Mouse (Mus musculus): ENCODE data around the gene Icos. TPM values are rescaled to one million over a fixed set of nuclear protein-coding genes. Genes with fewer than 3 reads are reported as not detected.

Gene Icos
- under 1 TPM; 0.08 to 0.34 TPM for total RNA-seq (2021)
- long read RNA-seq, experiment 1 = 0 reads
- long read RNA-seq, experiment 2 = 0 reads

- no peak for DNase-seq (ENCODE audit: low spot score in 2 of 2)
These were observed at the start of gene Icos for GRCm38 (mm10) chr1:60977641-60978040. Gene Icos (plus strand): TSS chr1:60977927.

DNA sequence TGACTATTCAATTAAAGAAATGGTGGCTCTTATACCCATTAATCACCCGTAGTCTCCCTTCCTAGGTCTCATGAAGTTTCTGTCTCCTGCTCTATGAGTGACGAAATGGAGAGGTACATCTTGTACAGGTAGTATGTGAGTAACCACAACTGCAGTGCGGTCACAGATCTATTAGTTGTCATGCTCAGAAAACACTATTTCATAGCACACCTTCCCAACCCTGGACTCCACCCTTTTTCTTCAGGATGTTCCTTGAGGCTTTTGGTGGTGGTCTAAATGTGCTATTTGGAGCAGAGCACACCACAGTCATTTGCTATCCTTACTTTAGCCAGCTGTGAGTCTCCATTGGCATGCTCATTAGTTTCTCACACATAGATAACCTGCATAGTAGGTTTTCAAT, 48.7 kb upstream of the Icos start:
- no peak for DNase-seq (ENCODE audit: low spot score in 2 of 2)

DNA sequence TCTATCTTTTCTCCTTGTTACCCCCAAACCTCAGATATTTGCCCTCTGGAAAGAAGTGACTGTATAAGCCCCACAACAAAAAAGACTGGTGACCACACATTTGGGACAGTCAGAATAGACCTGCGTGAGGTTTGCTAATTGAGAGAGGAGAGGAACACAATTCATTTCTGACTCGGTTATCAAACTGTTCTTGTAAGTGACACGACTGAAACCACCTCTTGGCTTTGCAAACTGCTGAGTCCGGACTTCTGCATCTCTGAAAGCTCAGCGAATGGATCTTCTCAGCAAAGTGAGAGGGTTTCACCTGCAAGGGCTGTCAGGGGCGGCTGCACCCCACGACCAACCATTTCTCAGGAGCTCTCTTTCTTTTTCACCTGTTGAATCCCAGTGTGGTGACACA, 47.3 kb upstream of the Icos start:
- no peak for DNase-seq (ENCODE audit: low spot score in 2 of 2)

DNA sequence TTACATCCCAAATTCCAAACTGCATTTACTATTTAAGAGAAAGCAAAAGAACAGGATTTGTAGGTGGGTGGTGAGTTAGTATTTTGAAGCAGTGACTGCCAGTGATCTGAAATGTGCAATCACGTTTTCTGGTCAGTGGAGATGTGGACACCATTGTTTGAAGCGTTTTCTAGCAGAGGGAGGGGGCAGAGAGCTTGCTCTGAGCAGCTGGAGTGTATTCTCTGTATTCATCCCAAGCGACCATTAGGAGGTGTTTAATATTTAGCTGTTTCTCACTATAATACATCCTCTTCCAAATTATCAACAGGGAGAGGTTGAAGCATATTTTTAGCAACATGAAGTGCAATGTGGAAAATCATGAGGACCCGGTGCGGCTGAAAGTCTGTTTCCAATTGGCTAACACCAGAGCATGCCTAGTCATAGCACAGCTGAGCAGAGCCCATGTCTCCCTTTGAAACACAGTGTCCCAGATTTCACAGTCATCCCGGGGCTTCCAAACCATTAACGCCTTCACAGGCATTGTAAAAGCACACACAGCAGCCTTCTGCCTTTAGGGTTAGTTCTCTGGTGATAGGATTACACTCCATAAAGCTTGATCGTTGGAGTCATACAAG, 41.7 kb upstream of the Icos start:
- no peak for DNase-seq (ENCODE audit: low spot score in 2 of 2)

DNA sequence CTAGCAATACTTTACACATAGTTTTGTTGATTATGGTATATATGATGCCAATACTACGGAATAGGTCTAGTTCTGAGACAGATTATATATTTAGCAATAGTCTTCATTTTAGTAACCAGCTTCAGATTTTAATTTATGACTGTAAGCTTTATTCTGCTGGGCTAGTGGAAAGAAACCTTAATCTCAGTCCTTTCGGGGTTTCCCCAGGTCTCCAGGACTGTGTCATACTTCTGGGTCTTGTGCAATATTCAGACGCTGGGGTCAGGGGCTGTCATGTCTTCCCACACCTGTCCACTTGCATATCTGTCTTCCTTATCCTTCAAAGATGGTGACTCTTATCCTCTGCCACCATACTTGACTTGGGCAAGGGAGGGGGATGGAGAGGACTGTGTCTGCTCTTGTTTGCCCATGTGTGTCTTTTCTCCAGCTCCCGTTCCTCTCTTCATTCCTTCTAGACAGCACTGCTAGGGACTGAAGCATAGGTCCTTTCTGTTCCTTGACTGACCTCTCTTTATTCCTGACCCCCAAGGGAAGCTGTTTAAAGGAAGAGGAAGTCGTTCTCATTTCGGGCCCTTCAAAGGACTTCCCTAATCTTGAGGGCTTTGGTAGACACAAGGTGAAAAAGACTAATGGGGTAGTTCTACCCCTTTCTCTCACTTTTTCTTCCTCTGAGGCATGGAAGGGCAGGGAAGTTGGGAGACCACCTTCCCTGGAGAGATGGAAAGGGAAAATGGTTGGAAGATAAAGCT, 40.6 kb upstream of the Icos start:
- no peak for DNase-seq (ENCODE audit: low spot score in 2 of 2)

DNA sequence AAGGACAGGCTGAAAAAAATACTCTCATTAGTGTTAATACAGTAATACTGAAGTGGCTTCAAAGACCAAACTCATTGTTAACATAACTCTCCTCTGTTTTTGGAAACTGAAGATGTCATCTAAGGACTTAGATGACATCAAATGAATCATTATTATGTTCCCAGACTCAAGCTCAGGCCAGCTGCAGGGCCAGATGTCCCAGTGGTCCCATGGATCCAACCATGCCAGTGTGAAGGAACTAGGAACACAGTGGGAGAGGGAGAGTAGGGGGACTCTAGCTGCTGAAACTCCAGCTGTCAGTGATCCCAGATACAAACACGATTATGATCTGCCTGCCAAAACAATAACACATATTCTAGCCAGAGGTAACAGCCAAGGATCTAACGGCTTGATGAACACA, 39.5 kb upstream of the Icos start:
- no peak for DNase-seq (ENCODE audit: low spot score in 2 of 2)

DNA sequence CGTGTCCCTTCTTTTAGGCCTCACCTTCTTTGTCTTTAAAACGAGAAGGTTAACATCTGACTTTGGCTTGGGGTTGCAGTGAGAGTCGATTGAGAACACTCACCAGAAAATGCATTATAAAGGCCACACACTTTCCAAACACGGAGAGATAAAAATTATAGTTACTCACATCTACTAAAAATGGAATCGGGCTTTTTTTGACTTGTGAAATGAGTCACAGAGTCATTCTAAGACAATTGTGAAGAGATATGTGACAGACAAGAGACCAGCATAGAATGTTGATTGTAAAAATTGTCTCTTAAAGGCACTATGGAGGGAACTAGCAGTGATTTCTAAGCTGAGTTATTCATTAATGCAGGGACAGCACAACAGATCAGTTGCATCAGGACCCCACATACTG, 38.8 kb upstream of the Icos start:
- no peak for DNase-seq (ENCODE audit: low spot score in 2 of 2)

DNA sequence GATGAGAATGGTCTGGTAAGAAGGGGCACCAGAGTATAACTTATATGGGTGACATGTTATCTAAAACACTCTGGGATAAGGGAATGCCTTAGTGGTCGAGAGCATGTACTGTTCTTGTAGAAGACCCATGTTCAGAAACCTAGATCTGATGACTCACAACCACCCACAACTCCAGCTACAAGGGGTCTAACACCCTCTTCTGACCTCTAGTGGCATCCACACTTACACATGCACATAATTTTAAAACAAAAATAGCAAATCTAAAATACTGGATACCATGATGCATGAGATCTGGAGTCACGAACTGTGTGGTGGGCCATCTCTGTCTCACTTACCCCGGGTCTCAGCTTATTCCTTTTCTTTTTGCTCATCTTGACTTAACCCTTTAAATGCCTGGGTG, 37.7 kb upstream of the Icos start:
- DNase-seq (ENCODE audit: low spot score in 2 of 2) = no peak

GRCm38 (mm10) chr1:60940620-60941019, 37.1 kb upstream of the Icos start:
- no peak for DNase-seq (ENCODE audit: low spot score in 2 of 2)

DNA sequence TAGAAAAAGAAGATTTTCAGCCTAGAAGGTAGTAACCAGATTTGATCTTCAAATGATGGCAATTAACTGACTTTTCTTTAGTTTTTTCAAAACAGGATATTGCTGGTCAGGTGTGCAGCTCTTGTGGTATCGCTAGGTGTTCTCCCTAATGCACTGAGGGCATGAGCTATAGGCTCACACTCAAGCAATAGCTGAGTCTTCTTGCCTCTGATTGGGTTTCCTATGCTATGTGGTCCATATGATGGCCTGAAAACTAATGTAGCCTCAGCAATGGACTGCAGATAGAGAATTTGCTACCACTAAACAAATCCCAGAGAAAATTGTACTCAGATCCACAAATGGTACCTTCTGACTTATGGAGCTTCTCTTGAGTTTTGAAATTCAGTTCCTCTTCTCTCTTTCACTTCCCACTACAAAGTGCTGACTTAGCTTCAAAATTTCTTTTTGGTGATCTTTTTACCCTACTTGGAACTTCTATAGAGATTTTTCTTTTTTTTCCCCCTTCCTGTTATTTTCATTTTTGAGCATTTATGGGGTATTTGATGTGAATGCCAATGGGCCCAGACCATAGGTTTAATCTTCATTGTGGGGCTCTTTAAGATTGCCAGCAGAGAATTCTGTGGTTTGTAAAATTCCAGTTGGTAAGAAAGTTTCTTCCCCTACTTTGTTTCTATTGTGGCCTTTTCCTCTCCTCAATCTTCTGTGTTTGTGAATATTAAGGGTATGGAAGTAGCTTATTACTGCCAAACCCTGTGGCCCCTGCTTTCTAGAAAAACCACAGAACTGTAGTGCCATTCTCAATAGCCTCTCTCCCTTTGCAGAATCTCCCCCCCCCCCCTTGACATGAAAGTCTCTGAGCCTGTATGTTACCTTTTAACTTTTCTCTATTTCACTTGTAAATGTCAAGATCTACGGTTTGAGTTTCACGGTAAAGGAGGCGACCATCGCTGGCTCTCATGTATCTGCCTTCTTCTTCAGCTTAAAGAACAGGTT, 36.4 kb upstream of the Icos start:
- DNase-seq (ENCODE audit: low spot score in 2 of 2) = no peak

DNA sequence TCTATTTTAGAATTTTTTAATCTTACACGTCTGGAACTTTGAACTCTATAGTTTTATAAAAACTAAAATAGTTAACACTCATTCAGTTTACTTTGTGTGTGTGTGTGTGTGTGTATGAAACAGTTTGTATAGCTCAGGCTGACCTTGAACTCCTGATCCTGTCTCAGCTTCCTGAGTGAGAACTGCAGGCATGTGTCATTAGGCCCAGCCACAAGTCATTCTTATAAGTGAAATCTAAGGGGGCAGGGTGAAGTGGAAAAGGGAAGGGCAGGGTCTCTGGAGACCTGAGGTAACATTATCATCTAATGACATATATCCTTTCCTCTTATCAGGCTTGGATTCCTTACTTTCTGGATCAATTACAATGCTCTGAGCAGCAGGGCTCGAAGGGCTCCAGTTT, 34.8 kb upstream of the Icos start:
- no peak for DNase-seq (ENCODE audit: low spot score in 2 of 2)

- no peak for DNase-seq (ENCODE audit: low spot score in 2 of 2)
These were observed 31.9 kb upstream of the Icos start for GRCm38 (mm10) chr1:60945633-60946401.

DNA sequence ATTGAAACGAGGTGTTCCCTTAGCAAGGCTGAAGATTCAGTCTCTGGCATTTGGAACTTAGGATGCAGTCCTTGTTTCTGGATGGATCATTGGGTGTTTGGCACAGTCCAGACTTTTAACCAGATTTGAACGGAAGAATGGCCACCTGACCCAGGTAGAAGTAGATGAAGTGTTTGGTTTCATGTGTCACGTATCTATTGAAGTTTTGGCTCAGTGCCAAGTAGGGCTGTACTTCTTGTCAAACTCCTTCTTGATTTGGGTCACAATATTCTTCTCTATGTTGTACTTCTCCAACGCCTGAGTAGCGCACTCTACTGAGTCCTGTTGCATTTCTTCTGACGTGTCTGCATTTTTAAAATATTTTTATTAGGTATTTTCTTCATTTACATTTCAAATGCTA, 29.6 kb upstream of the Icos start:
- DNase-seq (ENCODE audit: low spot score in 2 of 2) = no peak

DNA sequence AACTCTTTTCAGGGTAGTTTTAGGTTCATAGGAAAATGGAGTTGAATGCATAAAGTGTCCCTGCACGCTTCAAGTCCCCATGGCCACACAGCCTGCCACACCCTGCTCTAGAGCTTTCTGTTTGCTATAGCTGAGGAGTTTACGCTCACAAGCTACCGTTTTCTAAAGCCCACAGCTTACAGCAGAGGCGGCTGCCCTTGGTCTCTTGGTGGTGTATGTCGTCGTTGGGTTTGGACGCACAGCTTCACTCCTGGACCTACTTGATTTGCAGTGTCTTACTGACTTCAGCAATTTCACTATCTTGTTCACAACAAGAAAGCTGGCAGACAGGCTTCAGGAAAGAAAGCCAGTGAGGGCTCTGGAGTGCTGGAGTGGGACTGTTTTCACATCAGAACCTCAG, 24.8 kb upstream of the Icos start:
- no peak for DNase-seq (ENCODE audit: low spot score in 2 of 2)

GRCm38 (mm10) chr1:60953686-60954085, 24.0 kb upstream of the Icos start:
- no peak for DNase-seq (ENCODE audit: low spot score in 2 of 2)

GRCm38 (mm10) chr1:60954759-60955158, 23.0 kb upstream of the Icos start:
- no peak for DNase-seq (ENCODE audit: low spot score in 2 of 2)

- DNase-seq (ENCODE audit: low spot score in 2 of 2) = no peak
These were observed 22.5 kb upstream of the Icos start for GRCm38 (mm10) chr1:60955186-60955585.

- no peak for DNase-seq (ENCODE audit: low spot score in 2 of 2)
These were observed 21.5 kb upstream of the Icos start for GRCm38 (mm10) chr1:60956196-60956595.

- DNase-seq (ENCODE audit: low spot score in 2 of 2) = no peak
These were observed 19.4 kb upstream of the Icos start for GRCm38 (mm10) chr1:60958287-60958686.

DNA sequence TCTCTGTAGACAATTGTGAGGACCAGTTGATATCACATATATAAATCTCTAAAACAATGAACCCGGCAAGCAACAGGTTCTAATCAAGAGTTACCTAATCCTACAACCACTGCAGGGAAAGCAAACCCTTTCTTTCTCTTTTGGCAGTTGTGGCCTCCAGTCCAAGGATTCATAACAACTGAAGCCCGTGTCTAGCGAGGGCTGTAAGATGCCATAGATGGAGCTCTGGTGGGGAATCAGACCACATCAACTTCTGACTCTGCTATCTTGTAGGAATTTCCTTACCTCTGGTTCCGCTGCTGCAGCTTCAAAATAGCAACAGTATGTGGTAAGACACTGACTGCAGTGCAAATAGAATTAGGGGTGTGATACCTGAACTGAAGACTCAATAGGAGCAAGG, 18.5 kb upstream of the Icos start:
- no peak for DNase-seq (ENCODE audit: low spot score in 2 of 2)

GRCm38 (mm10) chr1:60960451-60960850, 17.3 kb upstream of the Icos start:
- no peak for DNase-seq (ENCODE audit: low spot score in 2 of 2)

Measured in adrenal gland, postnatal 4 days (tissue).